Mouse (Mus musculus) erythroblast, embryonic 14.5 days (primary cell): Measurements from ENCODE around the gene B230118H07Rik. TPM values are rescaled to one million over a fixed set of nuclear protein-coding genes. Genes with fewer than 3 reads are reported as not detected.

ENCODE experiments used
- H3K27me3 ChIP-seq: 2 replicates; pipeline ENCODE4 v1.6.1; 2012; ENCODE audit warnings: inconsistent platforms; ENCODE audit not compliant: control insufficient read depth
- H3K36me3 ChIP-seq: 2 replicates; pipeline ENCODE4 v1.6.1; 2012; ENCODE audit warnings: mild to moderate bottlenecking, inconsistent platforms; ENCODE audit not compliant: control insufficient read depth
- H3K4me1 ChIP-seq: 2 replicates; pipeline ENCODE4 v1.6.1; 2012; ENCODE audit warnings: inconsistent platforms; ENCODE audit not compliant: control insufficient read depth
- H3K4me3 ChIP-seq: replicated peaks from 2 replicates; pipeline ENCODE3; 2012; ENCODE audit warnings: moderate library complexity, mild to moderate bottlenecking, inconsistent platforms
- H3K9me3 ChIP-seq: 2 replicates; pipeline ENCODE4 v1.6.1; 2012; ENCODE audit warnings: low read length, inconsistent platforms, mixed read lengths; ENCODE audit not compliant: control insufficient read depth
- GATA1 ChIP-seq: IDR thresholded peaks from 2 replicates; pipeline ENCODE4 v1.6.1; 2012; ENCODE audit warnings: low read length, inconsistent platforms, mixed read lengths
- TAL1 ChIP-seq: IDR thresholded peaks from 3 replicates; pipeline ENCODE4 v1.6.1; 2012; ENCODE audit warnings: low read length, inconsistent platforms, mixed read lengths
- polyA plus RNA-seq: library from polyadenylated mRNA; stranded (reverse); fragments of >175 nt; gene quantifications from 2 replicates; pipeline ENCODE4 v1.2.3, GENCODE M21; 2012

The B230118H07Rik gene
- polyA plus RNA-seq, 1 experiment = 0.13 TPM

GRCm38 (mm10) chr2:101519928-101520327 is 129.4 kb downstream of the B230118H07Rik start:
- no peak overlapping the region for H3K4me3 ChIP-seq
- H3K27me3 ChIP-seq = no peaks in the 10 kb centered on the region
- no peak for TF ChIP-seq GATA1
- TF ChIP-seq TAL1 = no peak
- H3K9me3 ChIP-seq = no peaks in the 10 kb centered on the region
- no peaks in the 10 kb centered on the region for H3K4me1 ChIP-seq
- H3K36me3 ChIP-seq = no peaks in the 10 kb centered on the region

Other genes with a start within 250 kb of the B230118H07Rik start
- 0.01 TPM in 1 of 2 replicates, not detected in the other for gene Rag2, start 24.8 kb downstream of the B230118H07Rik start, polyA plus RNA-seq
- gene Rag1, start within 50 bp of the B230118H07Rik start, polyA plus RNA-seq = not detected in 2 replicates
- gene Traf6, start 28.9 kb upstream of the B230118H07Rik start, polyA plus RNA-seq = 0.03 and 0.05 TPM in 2 replicates
- 0.02 and 0.03 TPM in 2 replicates for gene Prr5l, start 233.5 kb upstream of the B230118H07Rik start, polyA plus RNA-seq
- gene Commd9, start 236.7 kb upstream of the B230118H07Rik start, polyA plus RNA-seq = 1.6 and 4.3 TPM in 2 replicates